Mouse (Mus musculus): ENCODE data around the gene H2-Ke6. TPM values are rescaled to one million over a fixed set of nuclear protein-coding genes. Genes with fewer than 3 reads are reported as not detected.

H2-Ke6 gene
- 127 and 141 TPM in 2 replicates for polyA plus RNA-seq (2012; rRNA removed)

DNA sequence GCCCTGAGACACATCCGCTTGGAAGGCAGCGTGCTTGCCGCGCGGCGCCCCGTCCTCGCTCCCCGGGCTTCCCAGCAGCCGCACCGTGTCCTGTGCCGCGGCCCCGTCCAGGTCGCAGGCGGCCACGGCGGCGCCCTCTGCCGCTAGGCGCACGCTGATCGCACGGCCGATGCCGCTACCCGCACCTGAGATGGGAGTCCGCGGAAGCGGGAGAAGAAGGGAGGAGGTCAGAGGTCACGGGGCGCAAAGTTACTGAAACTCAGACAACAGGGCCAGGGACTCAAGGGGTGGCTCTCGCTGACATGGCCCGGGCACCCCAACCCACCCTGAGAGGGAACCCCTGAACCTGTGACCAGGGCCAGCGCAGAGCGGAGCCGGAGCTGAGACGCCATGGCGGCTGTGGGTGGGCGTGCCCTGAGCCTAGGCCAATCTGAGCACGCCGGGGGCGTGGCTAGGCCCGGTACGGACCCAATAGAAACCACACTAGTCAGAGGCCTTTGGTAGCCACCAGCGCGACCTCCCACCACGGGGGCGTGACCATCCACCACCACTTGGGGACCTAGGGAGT lies at the start of gene H2-Ke6:
Gene H2-Ke6 (minus strand): TSS at position 405 of the 568 bp plus-strand sequence.
- 2% methylated on average over 49 of the region's 49 CpGs for WGBS
- Histone ChIP-seq H3K4me1 (replicated peaks; ENCODE audit: control insufficient read depth, insufficient read depth, low read length) (peaks cover 53% of the 10 kb centered on the region), H3K4me3 (ENCODE audit: control insufficient read depth, insufficient read depth, low read length) (peak within 1 kb of the TSS; percentile 69), H3K27ac (ENCODE audit: control insufficient read depth, insufficient read depth, low read length) (peak within 1 kb of the TSS; percentile 32), H3K36me3 (ENCODE audit: control insufficient read depth, insufficient read depth, low read length) (no peaks in the 10 kb centered on the region), H3K27me3 (ENCODE audit: control insufficient read depth, insufficient read depth, low read length) (no peaks in the 10 kb centered on the region)
- TF ChIP-seq CTCF (IDR thresholded peaks at IDR 0.05; ENCODE audit: borderline replicate concordance, control insufficient read depth, extremely low read depth, insufficient read depth, low read length, poor library complexity) (0 out of 2 replicates have a peak, but pooled peaks have one; percentile 9), POLR2A (IDR thresholded peaks at IDR 0.05; ENCODE audit: control insufficient read depth, extremely low read depth, insufficient read depth, low read length, poor library complexity) (peak; percentile 58; the same call in 1 of the 2 replicates)
- peak; percentile 92 for DNase-seq

DNA sequence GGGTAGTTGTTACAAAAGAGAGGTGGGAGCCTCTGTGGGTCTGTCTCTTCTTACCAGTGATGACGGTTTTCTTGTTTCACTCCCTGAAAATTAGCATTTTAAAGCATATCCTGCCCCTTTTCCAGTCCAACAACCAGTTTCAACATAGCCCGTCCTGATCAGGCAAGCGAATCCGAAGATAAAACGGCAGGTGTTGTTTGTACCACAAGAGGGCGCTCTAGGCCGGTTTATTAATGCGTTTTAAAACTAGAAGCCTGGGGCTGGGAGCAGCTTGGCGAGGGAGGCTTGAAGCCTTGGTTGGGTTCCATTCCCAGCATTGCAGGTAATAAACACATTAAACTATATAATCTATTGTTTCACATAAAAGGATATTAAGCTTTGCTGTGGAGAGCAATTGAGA lies 49.7 kb upstream of the H2-Ke6 start:
- TF ChIP-seq POLR2A (IDR thresholded peaks at IDR 0.05; ENCODE audit: control insufficient read depth, extremely low read depth, insufficient read depth, low read length, poor library complexity): no peak
- 0 out of 2 replicates have a peak, but pooled peaks have one; percentile 18 for TF ChIP-seq CTCF (IDR thresholded peaks at IDR 0.05; ENCODE audit: borderline replicate concordance, control insufficient read depth, extremely low read depth, insufficient read depth, low read length, poor library complexity)
- Histone ChIP-seq H3K27ac (ENCODE audit: control insufficient read depth, insufficient read depth, low read length) (no peak overlapping the region), H3K36me3 (ENCODE audit: control insufficient read depth, insufficient read depth, low read length) (no peaks in the 10 kb centered on the region), H3K4me3 (ENCODE audit: control insufficient read depth, insufficient read depth, low read length) (no peak overlapping the region), H3K27me3 (ENCODE audit: control insufficient read depth, insufficient read depth, low read length) (no peaks in the 10 kb centered on the region), H3K4me1 (replicated peaks; ENCODE audit: control insufficient read depth, insufficient read depth, low read length) (no peaks in the 10 kb centered on the region)
- peak; percentile 67 for DNase-seq
- WGBS: under 1% methylated on average over 9 of the region's 9 CpGs

GRCm38 (mm10) chr17:34075271-34075670 lies 47.4 kb upstream of the H2-Ke6 start:
- TF ChIP-seq CTCF (IDR thresholded peaks at IDR 0.05; ENCODE audit: borderline replicate concordance, control insufficient read depth, extremely low read depth, insufficient read depth, low read length, poor library complexity): no peak
- no peak for TF ChIP-seq POLR2A (IDR thresholded peaks at IDR 0.05; ENCODE audit: control insufficient read depth, extremely low read depth, insufficient read depth, low read length, poor library complexity)
- H3K36me3 ChIP-seq (ENCODE audit: control insufficient read depth, insufficient read depth, low read length): no peaks in the 10 kb centered on the region
- H3K27ac ChIP-seq (ENCODE audit: control insufficient read depth, insufficient read depth, low read length): no peak overlapping the region
- no peak overlapping the region for H3K4me3 ChIP-seq (ENCODE audit: control insufficient read depth, insufficient read depth, low read length)
- peak; percentile 80 for DNase-seq
- H3K27me3 ChIP-seq (ENCODE audit: control insufficient read depth, insufficient read depth, low read length): no peaks in the 10 kb centered on the region
- peaks cover 7% of the 10 kb centered on the region for H3K4me1 ChIP-seq (replicated peaks; ENCODE audit: control insufficient read depth, insufficient read depth, low read length)
- 20% methylated on average over 7 of the region's 7 CpGs for WGBS

- Histone ChIP-seq H3K27me3 (ENCODE audit: control insufficient read depth, insufficient read depth, low read length) (no peaks in the 10 kb centered on the region), H3K27ac (ENCODE audit: control insufficient read depth, insufficient read depth, low read length) (no peak overlapping the region), H3K4me3 (ENCODE audit: control insufficient read depth, insufficient read depth, low read length) (no peak overlapping the region), H3K36me3 (ENCODE audit: control insufficient read depth, insufficient read depth, low read length) (no peaks in the 10 kb centered on the region), H3K4me1 (replicated peaks; ENCODE audit: control insufficient read depth, insufficient read depth, low read length) (peaks cover 7% of the 10 kb centered on the region)
- TF ChIP-seq CTCF (IDR thresholded peaks at IDR 0.05; ENCODE audit: borderline replicate concordance, control insufficient read depth, extremely low read depth, insufficient read depth, low read length, poor library complexity) (no peak), POLR2A (IDR thresholded peaks at IDR 0.05; ENCODE audit: control insufficient read depth, extremely low read depth, insufficient read depth, low read length, poor library complexity) (no peak)
- no peak for DNase-seq
- 66% methylated on average over 5 of the region's 5 CpGs for WGBS
Observed at GRCm38 (mm10) chr17:34072091-34072490, 44.2 kb upstream of the H2-Ke6 start.

DNA sequence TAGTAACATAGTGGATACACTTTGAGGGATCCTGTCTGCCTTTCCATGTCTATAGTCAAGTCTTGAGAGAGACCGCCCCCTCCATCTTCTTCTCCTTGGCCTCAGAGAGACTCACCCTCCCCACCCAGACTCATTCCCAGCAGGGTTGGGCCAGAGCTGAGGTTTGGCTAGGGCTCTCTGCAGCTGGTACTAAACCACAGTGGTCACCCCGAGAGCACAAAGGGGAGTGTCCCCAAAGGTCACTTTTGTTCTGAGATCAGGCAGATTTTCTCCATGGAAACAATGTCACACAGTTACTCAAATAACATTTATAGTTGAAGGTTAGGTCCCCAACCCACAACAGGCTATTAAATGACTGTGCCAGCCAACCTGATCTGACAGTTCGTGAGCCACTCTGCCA lies 41.0 kb upstream of the H2-Ke6 start:
- H3K4me1 ChIP-seq (replicated peaks; ENCODE audit: control insufficient read depth, insufficient read depth, low read length): peaks cover 7% of the 10 kb centered on the region
- 45% methylated on average over 3 of the region's 3 CpGs for WGBS
- no peaks in the 10 kb centered on the region for H3K27me3 ChIP-seq (ENCODE audit: control insufficient read depth, insufficient read depth, low read length)
- H3K4me3 ChIP-seq (ENCODE audit: control insufficient read depth, insufficient read depth, low read length): no peak overlapping the region
- TF ChIP-seq CTCF (IDR thresholded peaks at IDR 0.05; ENCODE audit: borderline replicate concordance, control insufficient read depth, extremely low read depth, insufficient read depth, low read length, poor library complexity) (no peak), POLR2A (IDR thresholded peaks at IDR 0.05; ENCODE audit: control insufficient read depth, extremely low read depth, insufficient read depth, low read length, poor library complexity) (no peak)
- no peaks in the 10 kb centered on the region for H3K36me3 ChIP-seq (ENCODE audit: control insufficient read depth, insufficient read depth, low read length)
- H3K27ac ChIP-seq (ENCODE audit: control insufficient read depth, insufficient read depth, low read length): no peak overlapping the region
- no peak for DNase-seq

- TF ChIP-seq CTCF (IDR thresholded peaks at IDR 0.05; ENCODE audit: borderline replicate concordance, control insufficient read depth, extremely low read depth, insufficient read depth, low read length, poor library complexity) (no peak), POLR2A (IDR thresholded peaks at IDR 0.05; ENCODE audit: control insufficient read depth, extremely low read depth, insufficient read depth, low read length, poor library complexity) (no peak)
- H3K36me3 ChIP-seq (ENCODE audit: control insufficient read depth, insufficient read depth, low read length): no peaks in the 10 kb centered on the region
- WGBS: 46% methylated on average over 7 of the region's 7 CpGs
Observed at GRCm38 (mm10) chr17:34057224-34057623, 29.4 kb upstream of the H2-Ke6 start.

More at GRCm38 (mm10) chr17:34057224-34057623, 29.4 kb upstream of the H2-Ke6 start:
- Histone ChIP-seq H3K4me1 (replicated peaks; ENCODE audit: control insufficient read depth, insufficient read depth, low read length) (peaks cover 5% of the 10 kb centered on the region; the same call in 1 of the 2 replicates), H3K27ac (ENCODE audit: control insufficient read depth, insufficient read depth, low read length) (no peak overlapping the region), H3K4me3 (ENCODE audit: control insufficient read depth, insufficient read depth, low read length) (no peak overlapping the region), H3K27me3 (ENCODE audit: control insufficient read depth, insufficient read depth, low read length) (no peaks in the 10 kb centered on the region)
- DNase-seq: no peak

Measured in thymus, adult 2 months (tissue).